Mouse (Mus musculus) lung, embryonic 15.5 days (tissue): Measurements from ENCODE around the gene Gm3591. TPM values are rescaled to one million over a fixed set of nuclear protein-coding genes. Genes with fewer than 3 reads are reported as not detected.
A peak's percentile ranks its signal among the peaks of the same experiment; 100 is the strongest.
"Not testable (repeated sequence)": the region's sequence is repeated elsewhere in the genome, so short reads cannot be mapped to it uniquely, and the experiment has no call there.

ENCODE experiments used
- ATAC-seq: fragments of 200-750 bp; cut with Nextera tagmentation; 2 replicates; pipeline ENCODE4 v1.8.0; 2017; ENCODE audit warnings: moderate number of reproducible peaks, borderline replicate concordance; ENCODE audit not compliant: low FRiP score, low TSS enrichment; ENCODE audit errors: extremely low read depth
- H3K27ac ChIP-seq: fragments of 300-500 bp; sonication (generic); 2 replicates; pipeline ENCODE4 v1.5.1; 2015; ENCODE audit warnings: moderate library complexity, mild to moderate bottlenecking, inconsistent platforms
- H3K27me3 ChIP-seq: fragments of 300-500 bp; sonication (generic); 2 replicates; pipeline ENCODE4 v1.6.1; 2015; ENCODE audit warnings: inconsistent platforms
- H3K36me3 ChIP-seq: fragments of 300-500 bp; sonication (generic); 2 replicates; pipeline ENCODE4 v1.6.1; 2015; ENCODE audit warnings: inconsistent platforms
- H3K4me1 ChIP-seq: fragments of 300-500 bp; sonication (generic); 2 replicates; pipeline ENCODE4 v1.6.1; 2015; ENCODE audit warnings: inconsistent platforms
- H3K4me2 ChIP-seq: fragments of 300-500 bp; sonication (generic); 2 replicates; pipeline ENCODE4 v1.6.1; 2015; ENCODE audit warnings: inconsistent platforms, mild to moderate bottlenecking, moderate library complexity
- H3K4me3 ChIP-seq: fragments of 300-500 bp; sonication (generic); 2 replicates; pipeline ENCODE4 v1.5.1; 2015; ENCODE audit warnings: mild to moderate bottlenecking, inconsistent platforms
- H3K9ac ChIP-seq: fragments of 300-500 bp; sonication (generic); 2 replicates; pipeline ENCODE4 v1.6.1; 2015; ENCODE audit warnings: inconsistent platforms
- H3K9me3 ChIP-seq: fragments of 300-500 bp; sonication (generic); 2 replicates; pipeline ENCODE4 v1.6.1; 2016; ENCODE audit warnings: inconsistent platforms
- WGBS: fragments of 180-500 bp; shearing (Covaris S2); methylation state at CpG from one replicate; pipeline ENCODE4 v1.1.7; 2015; 5-methylcytosine and 5-hydroxymethylcytosine counted together
- polyA plus RNA-seq: library from polyadenylated mRNA; unstranded; fragments of >200 nt; fragmentation: Nextera tagmentation; extraction: Ambion mirVana; gene quantifications from 2 replicates; pipeline ENCODE4 v1.2.1, GENCODE M21; 2015

The Gm3591 gene
- 0.27 and 0.74 TPM in 2 replicates for polyA plus RNA-seq

DNA sequence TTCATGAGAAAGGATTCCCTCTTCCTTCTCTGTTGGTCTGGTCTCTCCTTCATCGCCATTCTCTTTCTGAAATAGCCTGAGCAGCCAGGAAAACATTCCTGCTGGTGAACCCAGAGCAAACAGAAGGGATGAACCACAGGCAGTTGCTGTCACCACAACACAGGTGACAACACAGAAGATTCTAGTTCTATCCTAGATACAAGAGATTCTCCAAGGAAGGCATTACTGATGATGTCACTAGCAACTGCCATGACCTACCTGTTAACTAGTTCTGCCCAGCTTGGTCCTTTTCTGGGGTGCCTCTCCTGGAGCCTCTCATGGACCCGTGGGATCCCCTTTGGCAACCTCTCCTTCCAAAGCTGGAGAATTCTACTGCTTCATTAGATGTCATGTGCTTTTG, at the start of gene Gm3591:
TSS of gene Gm3591 (minus strand) at position 101 of the 400 bp plus-strand sequence.
- H3K4me1 ChIP-seq, H3K9me3 ChIP-seq, H3K36me3 ChIP-seq, H3K4me2 ChIP-seq, H3K4me3 ChIP-seq, H3K27me3 ChIP-seq, ATAC-seq, H3K9ac ChIP-seq, H3K27ac ChIP-seq: not testable (repeated sequence)
- no CpG with 5 or more reads among the region's 2 CpGs for WGBS

- not testable (repeated sequence) for H3K4me2 ChIP-seq, H3K4me1 ChIP-seq, H3K36me3 ChIP-seq, H3K27ac ChIP-seq, ATAC-seq, H3K9me3 ChIP-seq, H3K27me3 ChIP-seq, H3K4me3 ChIP-seq, H3K9ac ChIP-seq
- WGBS = no CpG with 5 or more reads among the region's 4 CpGs
Observed at GRCm38 (mm10) chr14:6444511-6444910, 32.2 kb upstream of the Gm3591 start, which contains the start of gene Gm3594. Gm3594 (minus strand) TSS chr14:6444611.

DNA sequence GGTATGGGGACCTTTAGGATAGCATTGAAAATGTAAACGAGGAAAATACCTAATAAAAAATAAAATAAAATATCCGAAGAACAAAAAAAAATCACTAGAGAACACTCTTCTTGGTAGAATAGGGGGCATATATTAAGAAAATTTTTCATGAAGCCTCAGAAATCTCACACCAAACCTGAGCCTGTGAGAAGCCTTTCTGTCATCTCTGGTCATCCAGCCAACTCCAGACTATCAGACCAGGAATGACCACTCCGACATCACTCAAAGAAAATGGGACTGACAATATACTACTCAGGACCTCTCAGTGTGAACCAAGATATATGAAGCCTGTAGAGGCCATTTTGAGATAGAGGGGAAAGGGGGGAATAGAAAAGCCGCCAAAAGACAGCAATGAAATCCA, 28.5 kb upstream of the Gm3591 start:
- ATAC-seq, H3K27ac ChIP-seq, H3K9me3 ChIP-seq, H3K4me3 ChIP-seq, H3K27me3 ChIP-seq, H3K9ac ChIP-seq, H3K4me1 ChIP-seq, H3K36me3 ChIP-seq, H3K4me2 ChIP-seq: not testable (repeated sequence)
- WGBS = 82% methylated on average over 3 of the region's 4 CpGs

DNA sequence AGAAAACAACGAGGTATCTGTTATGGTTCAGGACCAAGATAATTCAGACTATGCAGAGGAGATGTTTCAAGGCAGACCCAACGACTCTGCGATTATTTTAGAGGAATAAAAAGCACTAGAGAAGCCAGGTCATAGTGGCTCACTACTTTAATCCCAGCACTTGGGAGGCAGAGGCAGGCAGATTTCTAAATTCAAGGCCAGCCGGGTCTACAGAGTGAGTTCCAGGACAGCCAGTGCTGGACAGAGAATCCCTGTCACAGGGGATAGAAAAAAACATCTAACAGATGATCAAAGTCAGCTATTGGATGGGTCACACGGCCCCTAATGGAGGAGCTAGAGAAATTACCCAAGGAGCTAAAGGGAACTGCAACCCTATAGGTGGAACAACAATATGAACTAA, 27.9 kb upstream of the Gm3591 start:
- not testable (repeated sequence) for H3K4me1 ChIP-seq, H3K4me3 ChIP-seq, ATAC-seq, H3K9ac ChIP-seq, H3K9me3 ChIP-seq, H3K36me3 ChIP-seq, H3K27me3 ChIP-seq, H3K4me2 ChIP-seq, H3K27ac ChIP-seq
- WGBS = 64% methylated on average over 2 of the region's 5 CpGs

GRCm38 (mm10) chr14:6426766-6427165, 14.5 kb upstream of the Gm3591 start:
- H3K4me1 ChIP-seq, ATAC-seq, H3K27ac ChIP-seq, H3K9ac ChIP-seq, H3K4me3 ChIP-seq, H3K36me3 ChIP-seq, H3K27me3 ChIP-seq, H3K9me3 ChIP-seq: not testable (repeated sequence)
- peak overlapping the region; percentile 34; the same call in 1 of the 2 replicates for H3K4me2 ChIP-seq
- WGBS = 6% methylated on average over 12 of the region's 42 CpGs

DNA sequence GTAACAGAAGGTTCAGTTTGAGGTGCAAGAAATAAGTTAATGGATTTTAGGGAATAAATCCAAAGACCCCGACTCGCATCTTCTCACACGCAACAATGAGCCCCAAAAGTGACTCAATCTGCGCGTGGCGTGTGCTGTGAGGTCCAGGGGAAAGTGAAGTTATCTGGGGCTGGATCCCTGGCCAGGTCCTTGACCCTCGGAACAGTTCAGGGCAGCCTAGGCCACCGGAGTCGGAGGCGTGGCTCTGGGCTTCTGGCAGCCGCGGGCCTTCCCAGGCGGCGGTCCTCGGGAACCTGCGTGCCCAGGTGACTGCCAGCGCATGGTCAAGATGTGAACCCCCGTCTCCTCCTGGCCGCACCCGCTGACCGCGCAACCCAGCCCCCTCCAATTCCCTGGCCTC, 14.1 kb upstream of the Gm3591 start:
- H3K9me3 ChIP-seq, H3K36me3 ChIP-seq, ATAC-seq, H3K4me1 ChIP-seq, H3K4me3 ChIP-seq, H3K9ac ChIP-seq, H3K27ac ChIP-seq, H3K27me3 ChIP-seq: not testable (repeated sequence)
- peak overlapping the region; percentile 34; the same call in 1 of the 2 replicates for H3K4me2 ChIP-seq
- WGBS = 22% methylated on average over 22 of the region's 22 CpGs

DNA sequence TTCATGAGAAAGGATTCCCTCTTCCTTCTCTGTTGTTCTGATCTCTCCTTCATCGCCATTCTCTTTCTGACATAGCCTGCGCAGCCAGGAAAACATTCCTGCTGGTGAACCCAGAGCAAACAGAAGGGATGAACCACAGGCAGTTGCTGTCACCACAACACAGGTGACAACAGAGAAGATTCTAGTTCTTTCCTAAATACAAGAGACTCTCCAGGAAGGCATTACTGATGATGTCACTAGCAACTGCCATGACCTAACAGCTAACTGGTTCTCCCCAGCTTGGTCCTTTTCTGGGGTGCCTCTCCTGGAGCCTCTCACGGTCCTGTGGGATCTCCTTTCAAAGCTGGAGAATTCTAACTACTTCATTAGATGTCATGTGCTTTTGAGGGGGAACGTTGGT, 22.1 kb downstream of the Gm3591 start, which contains the start of gene Gm16440:
TSS of gene Gm16440 (minus strand) at position 101 of the 400 bp plus-strand sequence.
- H3K36me3 ChIP-seq, H3K4me1 ChIP-seq, ATAC-seq, H3K9me3 ChIP-seq, H3K4me3 ChIP-seq, H3K9ac ChIP-seq, H3K4me2 ChIP-seq, H3K27ac ChIP-seq, H3K27me3 ChIP-seq: not testable (repeated sequence)
- WGBS = 77% methylated on average over 2 of the region's 4 CpGs

Other genes with a start within 250 kb of the Gm3591 start
- gene Gm21560, start 193.2 kb downstream of the Gm3591 start, polyA plus RNA-seq = not detected in 2 replicates
- gene Gm3411, start 125.2 kb downstream of the Gm3591 start, polyA plus RNA-seq = 0.67 and 1.1 TPM in 2 replicates
- not detected in 2 replicates for gene Gm21103, start 107.6 kb downstream of the Gm3591 start, polyA plus RNA-seq
- not detected in 2 replicates for gene Gm3618, start 68.8 kb downstream of the Gm3591 start, polyA plus RNA-seq
- not detected in 2 replicates for gene Gm16440, start 22.2 kb downstream of the Gm3591 start, polyA plus RNA-seq
- gene Gm3594, start 32.1 kb upstream of the Gm3591 start, polyA plus RNA-seq = not detected in 2 replicates
- not detected in 2 replicates for gene Gm8356, start 124.8 kb upstream of the Gm3591 start, polyA plus RNA-seq
- gene Gm3629, start 178.1 kb upstream of the Gm3591 start, polyA plus RNA-seq = not detected in 2 replicates
- gene Gm3460, start 209.9 kb upstream of the Gm3591 start, polyA plus RNA-seq = not detected in 2 replicates